Mouse (Mus musculus) spleen, adult 18-20 months (tissue): ENCODE measurements around the gene Sh2d5.

Experiments used
- DNase-seq, 2 experiments: peaks; one replicate each; pipeline ENCODE4 v3.0.0; 2022; ENCODE audit warnings: mixed read lengths in 2 of 2

Sh2d5 gene

DNA sequence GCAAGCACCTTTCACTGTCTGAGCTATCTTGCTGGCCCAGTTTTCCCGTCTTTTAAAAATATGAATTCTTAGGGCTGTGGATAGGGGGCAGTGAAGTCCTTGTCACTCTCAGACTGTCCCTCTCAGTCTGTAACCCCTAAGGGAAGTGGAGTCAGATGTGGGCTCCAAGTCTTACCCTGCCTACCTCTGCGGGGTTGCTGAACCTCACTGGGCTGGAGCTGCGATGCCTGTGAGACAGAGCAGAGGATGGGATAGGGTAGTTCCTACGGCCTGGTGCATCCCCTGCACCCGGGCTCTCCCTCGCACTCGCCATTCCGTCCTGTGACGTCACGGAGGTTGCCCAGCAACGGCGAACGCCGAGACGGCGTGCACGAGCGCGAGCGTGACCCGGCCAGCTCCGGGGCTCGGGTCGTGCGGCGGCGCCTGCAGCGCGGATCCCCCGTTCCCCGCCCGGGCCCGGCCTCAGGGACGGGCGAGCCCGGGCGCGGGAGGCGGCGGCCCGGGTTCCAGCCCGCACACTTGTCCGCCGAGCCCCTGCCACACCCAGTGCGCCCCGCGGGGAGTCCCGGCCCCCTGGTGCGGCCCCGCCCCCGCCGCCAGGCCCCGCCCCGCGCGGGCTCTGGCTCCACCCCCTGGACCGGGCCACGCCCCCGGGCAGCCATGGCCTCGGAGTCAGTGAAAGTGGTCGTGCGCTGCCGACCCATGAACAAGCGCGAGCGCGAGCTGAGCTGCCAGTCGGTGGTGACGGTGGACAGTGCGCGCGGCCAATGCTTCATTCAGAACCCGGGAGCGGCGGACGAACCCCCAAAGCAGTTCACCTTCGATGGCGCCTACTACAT, 11.9 kb downstream of the Sh2d5 start:
- DNase-seq = peak; percentile 80 to 90

DNA sequence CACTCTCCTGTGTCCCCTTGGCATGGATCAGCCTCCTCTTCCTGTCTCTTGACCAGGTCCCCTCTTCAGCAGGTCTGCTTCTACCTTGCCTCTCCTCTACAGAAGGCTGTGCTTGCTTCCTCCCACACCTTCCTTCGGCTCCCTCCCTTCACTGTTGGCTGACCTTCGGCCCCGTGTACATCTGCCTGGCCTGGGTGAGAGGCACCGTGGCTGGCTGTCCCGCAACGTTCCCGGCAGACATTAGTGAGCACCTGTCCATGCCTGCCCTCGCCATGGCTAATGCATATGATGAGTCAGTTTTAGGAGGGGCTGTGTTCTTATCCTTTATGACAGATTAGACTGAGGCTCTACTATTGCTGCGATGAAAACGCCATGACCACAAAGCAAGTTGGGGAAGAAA, 17.7 kb downstream of the Sh2d5 start:
- DNase-seq = no peak

DNA sequence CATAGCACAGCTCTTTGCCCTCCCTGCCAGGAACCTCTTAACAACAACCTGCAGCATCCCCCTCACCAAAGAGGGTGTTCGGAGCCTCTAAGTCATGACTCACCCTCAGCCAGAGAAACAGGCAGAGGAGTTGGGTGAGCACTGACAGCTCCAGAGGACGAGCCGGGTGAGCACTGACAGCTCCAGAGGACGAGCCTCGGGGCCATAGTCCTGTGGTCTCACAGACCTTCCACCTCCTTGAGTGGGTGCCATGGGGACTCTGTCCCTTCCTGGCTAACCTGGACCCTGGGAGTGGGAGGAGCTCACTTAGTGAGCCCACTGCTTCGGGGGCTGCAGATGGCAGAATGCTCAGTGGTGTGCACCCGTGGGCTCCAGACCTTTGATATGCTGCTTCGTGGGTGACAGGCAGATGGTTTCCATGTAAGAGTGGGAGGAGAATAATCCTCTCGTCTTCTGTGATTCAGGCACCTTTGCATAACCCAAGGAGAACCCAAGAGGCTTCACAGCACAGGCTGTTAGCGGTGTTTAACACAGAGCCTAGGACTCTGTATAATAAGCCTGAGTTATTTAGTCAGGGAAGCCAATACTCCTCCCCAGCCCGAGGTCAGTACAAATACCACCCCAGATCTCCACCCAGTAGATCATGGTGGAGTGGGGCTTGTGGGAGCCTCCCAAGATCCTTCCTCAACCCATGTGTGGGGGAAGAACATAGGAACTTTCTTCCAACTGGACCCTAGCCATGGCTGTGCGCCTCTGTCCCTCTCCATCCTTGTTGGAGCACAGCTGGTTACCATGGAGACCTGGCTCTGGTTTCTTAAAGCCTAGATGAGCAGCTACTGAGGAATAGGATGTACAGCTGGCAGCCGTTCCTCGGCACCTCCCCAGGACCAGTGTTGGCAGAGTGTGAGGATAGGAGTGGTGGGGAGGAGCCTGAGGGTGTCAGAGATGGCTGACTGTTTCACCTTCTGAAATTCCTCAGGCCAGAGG, 22.1 kb downstream of the Sh2d5 start:
- DNase-seq = no peak

DNA sequence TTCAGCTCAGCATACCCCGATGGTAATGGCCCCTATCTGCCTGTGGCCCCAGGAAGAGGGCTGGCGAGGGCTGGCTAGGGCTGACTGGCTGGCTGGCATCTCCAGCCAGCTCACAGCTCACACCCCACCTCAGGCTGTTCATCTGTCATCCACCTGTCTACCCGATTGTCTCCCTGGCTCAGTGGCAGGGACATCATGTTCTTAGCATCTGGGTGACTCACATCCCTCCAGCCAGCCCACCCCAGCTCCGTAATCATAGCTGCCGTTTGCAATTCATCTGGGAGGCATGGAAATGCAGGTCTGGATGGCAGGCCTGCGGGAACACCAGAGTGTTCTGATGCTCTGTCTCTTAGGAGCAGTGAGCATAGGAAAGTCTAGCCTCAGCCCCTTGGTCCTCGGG, 28.1 kb downstream of the Sh2d5 start:
- DNase-seq = no peak

DNA sequence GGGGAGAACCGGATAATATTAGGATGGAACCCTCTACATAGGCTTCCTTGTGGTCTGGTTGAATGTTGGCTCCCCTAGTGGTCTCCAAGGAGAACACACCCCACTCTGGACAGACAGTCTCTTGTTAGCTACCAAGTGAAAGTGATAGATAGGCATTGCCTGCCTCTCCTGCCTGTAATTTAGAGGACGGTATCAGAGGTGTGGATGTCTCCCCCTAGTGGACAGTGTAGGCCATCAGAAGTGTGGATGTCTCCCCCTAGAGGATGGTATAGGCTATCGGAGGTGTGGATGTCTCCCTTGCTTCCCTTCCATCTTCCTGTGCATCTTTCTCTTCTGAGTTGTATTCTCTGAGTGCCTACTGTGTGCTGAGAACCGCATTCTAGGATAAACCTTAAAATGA, 32.6 kb downstream of the Sh2d5 start:
- peak; percentile 28 to 49 for DNase-seq

DNA sequence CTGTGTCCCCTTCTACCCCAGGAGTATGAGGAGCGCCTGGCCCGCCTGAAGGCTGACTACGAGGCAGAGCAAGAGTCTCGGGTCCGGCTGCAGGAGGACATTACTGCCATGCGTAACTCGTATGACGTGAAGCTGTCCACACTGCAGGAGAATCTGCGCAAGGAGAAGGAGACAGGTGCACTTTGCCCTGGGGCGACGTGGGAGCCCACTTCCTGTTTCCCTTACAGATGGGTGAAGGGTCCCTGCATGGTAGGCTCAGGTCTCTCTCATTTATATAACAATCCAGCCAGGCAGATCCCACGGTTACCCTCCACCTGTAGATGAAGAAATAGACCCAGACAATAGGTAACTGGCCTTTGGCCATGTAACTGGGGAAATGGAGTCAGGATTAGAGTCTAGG, 36.2 kb downstream of the Sh2d5 start:
- DNase-seq = no peak

DNA sequence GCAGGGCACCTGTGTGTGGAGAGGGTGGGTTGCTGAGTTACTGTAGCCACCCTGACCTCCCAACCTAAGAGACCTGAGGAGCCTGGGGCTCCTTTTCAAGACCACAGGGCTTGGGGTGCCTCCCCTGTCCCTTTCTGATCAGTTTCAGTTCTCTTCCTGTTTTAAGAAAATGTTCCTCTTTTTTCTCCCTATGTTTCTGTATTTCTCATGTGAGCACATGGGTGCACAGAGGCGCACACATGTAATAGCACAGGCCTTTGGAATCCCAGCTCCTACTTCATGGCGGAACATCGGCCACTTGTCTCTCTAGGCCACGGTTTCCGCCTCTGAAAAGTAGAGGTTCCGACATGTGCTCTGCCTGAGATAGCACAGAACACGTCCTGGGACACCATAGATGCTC, 38.5 kb downstream of the Sh2d5 start:
- DNase-seq = no peak

DNA sequence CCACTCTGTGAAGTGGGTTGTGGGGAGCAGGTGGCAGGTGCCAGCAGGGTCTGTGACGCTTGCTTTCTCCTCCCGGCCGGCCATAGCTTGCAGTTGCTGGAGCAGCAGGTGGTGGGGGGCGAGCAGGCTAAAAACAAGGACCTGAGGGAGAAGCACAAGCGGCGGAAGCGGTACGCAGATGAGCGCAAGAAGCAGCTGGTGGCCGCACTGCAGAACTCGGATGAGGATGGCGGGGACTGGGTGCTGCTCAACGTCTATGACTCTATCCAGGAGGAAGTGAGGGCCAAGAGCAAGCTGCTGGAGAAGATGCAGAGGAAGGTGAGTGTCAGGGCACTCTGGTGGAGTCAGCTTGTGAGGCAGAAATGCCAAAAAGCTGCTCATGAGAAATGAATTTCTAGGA, 41.8 kb downstream of the Sh2d5 start:
- DNase-seq = no peak

DNA sequence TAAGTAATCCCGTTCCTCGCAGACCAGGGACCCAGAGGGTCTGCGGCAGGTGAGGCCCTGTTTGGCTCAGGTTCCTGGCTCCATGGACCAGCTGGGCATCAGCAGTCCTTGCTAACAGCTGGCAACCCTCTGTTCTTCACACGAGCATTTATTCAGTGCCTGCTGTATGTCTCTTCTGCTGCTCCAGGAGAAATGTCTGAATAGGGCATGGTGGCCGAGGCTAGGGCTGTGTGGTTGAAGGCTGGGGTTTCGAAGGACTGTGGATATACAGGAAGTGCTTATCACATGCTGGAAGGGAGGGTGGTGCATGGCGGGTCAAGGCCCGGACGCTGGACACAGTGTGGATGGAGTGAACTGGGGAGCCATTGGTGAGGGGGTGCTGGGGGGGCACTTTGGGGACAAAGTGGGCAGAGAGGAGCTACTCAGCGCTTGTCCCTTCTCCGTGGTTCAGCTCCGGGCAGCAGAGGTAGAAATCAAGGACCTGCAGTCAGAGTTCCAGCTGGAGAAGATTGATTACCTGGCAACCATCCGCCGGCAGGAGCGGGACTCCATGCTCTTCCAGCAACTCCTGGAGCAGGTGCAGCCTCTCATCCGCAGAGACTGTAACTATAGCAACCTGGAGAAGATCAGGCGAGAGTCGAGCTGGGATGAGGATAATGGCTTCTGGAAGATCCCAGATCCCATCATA, 43.2 kb downstream of the Sh2d5 start:
- DNase-seq = no peak

DNA sequence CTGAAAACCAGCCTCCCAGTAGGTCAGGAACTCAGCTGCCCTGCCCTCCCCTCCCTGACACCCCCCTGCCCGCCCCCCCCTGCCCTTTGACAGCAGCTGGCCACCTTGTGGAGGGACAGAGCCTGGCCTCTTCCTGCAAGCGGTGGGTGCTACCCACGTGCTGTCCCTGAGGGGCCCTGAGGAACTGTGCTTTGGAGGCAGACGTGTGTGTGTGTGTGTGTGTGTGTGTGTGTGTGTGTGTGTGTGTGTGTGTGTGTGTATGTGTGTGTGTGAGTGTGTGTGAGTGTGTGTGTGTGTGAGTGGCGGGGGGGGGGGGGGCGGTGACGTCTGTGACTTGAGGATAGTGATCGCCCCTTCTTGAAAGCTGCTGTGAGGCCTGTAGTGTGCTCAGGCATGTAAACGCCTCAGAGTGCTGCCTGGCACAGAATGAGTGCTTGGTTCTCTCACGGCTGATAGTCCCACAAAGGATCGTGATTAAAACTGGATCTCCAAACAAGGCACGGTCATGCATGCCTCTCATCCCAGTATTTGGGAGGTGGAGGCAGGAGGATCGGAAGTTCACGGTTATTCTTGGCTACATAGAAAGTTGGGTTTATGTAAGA, 43.8 kb downstream of the Sh2d5 start:
- no peak for DNase-seq

DNA sequence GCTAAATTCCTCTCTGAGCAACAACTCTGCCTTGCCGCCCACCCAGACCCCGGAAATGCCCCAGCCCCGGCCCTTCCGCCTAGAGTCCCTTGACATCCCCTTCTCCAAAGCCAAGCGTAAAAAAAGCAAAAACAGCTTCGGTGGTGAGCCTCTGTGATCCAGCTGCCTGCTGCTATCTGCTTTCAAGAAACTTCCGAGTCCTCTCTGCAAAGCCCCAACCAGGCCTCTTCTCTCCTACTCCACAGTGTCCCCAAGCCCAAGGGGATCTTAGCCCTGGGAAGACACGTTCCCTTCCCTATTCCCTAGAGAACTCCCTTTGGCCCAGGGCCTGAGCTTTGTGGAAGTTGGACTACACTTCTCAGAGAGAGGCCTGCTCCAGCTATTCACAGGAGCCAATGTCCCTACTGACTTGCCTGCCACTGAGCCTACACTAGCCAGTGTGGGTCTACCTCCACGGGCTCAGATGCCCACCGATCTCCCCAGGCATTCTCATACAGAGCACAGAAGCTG, 51.1 kb downstream of the Sh2d5 start:
- DNase-seq = no peak

DNA sequence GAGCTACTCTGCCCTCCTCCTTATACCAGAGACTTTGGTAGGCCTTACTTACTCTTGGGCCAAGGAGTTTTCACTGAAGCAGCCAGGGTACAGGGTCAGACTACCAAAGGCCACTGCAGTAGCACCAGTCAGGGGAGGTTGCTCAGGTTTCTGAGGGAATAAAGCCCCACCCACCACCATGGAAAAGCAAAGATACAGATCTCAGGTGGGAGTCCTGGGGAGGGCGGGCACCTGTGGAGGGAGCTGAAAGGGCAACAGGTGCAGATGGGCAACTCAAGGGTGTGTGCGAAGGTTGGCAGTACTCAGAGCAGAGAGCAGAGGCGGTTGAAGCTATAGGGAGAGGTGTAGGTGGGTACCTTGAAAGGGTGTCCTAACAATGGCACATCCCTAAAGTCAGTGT, 52.8 kb downstream of the Sh2d5 start:
- no peak for DNase-seq

DNA sequence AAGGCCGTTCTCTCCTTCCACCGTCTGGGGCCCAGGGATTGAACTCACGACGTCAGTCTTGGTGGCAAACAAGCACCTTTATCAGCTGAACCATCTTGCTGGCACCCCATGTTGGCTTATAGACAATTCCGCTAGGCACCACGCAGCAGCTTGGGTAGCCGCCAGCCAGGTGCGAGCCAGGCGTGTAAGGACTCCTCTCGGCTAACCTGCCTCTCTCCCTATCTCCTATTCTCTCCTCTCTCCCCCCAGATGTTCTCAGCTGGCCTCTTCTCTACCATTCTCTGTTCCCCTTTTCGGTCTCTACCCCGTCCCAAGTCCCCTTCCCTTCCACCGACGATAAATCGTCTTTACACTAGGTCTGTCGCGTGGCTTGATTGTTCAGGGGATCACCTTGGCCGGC, 53.5 kb downstream of the Sh2d5 start:
- DNase-seq = no peak

DNA sequence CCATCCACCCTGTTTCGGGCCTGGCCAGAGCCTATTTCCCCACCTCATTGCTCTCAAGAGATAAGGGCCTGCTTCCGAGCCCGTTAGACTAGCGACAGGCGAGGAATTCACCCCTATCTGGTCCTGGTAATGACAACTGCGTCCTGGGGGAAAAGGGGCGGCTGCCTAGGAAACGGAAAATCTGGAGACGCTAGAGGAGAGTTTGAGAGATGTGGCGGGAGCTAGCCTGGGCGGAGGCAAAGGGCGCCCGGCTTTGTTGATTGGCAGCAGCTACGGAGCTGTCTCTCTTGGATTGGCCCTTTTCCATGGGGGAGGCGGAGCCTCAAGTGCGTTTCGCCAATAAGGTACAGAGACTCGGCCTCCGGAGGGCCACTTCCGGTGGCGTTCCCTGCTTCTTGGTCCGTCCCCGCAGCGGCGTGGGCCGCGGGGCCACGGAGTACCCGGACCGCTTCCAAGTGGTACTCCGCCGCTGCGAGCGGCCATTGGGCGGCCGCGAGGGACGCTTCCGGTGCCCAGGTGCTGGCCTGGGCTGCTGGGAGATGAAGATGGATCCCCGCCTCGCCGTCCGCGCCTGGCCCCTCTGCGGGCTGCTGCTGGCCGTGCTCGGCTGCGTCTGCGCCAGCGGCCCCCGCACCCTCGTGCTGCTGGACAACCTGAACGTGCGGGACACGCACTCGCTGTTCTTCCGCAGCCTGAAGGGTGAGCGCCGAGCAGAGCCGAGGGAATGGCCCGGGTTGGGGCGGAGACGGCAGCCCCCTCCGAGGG, 54.3 kb downstream of the Sh2d5 start, which contains the start of gene Ddost:
Gene Ddost, plus strand, starts transcription at position 391 of the 765 bp plus-strand sequence.
- DNase-seq = peak; percentile 91

DNA sequence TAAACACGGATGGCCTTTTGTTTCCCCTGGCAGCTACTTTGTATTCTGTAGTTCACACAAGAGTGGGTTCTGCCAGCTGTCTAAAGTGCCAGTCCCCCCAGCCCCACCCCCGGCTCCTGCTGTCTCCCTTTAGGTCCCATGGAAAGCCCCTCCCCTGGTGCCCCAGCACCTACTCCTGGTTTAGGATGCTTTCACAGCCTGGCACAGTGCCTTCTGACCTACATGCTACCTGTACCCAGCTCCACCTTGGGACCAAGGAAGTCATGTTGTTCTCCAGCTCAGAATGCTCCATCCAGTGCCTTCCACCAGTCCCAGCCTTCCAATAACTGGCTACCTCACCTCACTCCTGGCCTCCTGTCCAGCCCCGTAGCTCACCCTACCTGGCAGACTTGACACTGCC, 56.8 kb downstream of the Sh2d5 start:
- DNase-seq = no peak

DNA sequence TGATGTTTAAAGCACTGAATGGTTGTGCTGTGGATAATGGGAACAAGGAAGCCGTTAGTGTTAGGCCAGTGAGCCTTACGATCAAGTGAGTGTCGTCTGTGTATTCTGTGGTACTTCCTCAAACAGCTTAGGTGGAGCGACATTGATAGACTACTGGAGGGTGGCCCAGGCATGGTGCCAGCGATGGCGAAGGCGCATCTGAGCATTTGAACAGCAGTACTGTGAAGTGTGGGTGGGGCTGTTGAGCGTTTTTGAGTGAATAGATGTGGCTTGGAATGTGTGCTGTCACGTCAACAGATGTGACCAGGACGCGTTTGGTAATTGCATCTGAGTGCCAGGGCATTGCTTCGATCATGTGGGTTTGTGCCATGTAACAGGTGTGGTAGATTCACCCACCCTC, 57.5 kb downstream of the Sh2d5 start:
- DNase-seq = no peak

DNA sequence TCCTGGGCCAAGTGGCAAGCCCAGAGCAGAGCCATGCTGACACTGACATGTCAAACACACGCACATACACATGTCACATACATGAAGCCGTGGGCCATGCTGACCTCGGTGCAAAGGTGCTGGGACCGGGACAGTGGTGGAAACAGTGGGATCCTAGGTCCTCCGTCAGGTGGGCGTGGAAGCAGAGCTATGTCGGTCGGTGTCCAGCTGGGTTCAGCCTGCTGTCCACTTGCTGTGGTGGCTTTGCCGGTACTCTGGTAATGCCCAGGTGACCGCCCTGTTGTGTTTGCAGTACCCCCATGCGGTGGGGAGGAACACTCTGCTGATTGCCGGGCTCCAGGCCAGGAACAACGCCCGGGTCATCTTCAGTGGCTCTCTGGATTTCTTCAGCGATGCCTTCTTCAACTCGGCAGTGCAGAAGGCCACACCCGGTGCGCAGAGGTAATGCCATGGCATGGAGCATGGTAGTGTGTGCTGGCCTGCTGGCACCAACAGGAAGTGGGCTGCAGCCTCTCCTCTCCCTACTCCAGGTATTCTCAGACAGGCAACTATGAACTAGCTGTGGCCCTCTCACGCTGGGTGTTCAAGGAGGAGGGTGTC, 60.2 kb downstream of the Sh2d5 start:
- no peak for DNase-seq
